In genomic region chr17:88318207-88318791, GRCm38 (mm10) we compare ENCODE assay signal across 11 mouse cellular contexts.
A peak's percentile ranks its signal among the peaks of the same experiment; 100 is the strongest.
DNase-seq lines count a peak whose midpoint lies in the region; ATAC-seq and TF ChIP-seq lines count a peak whose summit lies in the region.
"Had no signal": no experiment of that assay in that cellular context is flagged by ENCODE, and none has a peak within 500 bp of the region (broad histone marks: within the 10 kb centered on the region; RNA-seq: fewer than 3 reads in every experiment).

No protein-coding gene starts in this region.

- H3K9ac ChIP-seq in lung, embryonic 15.5 days = no peak overlapping the region
- H3K9ac ChIP-seq in kidney, embryonic 14.5 days (ENCODE audit: low read depth, low read length) = no peak overlapping the region
- no peak overlapping the region for H3K9ac ChIP-seq in lung, postnatal 0 days (replicated peaks; ENCODE audit: low read depth)
- no peak overlapping the region for H3K9ac ChIP-seq in midbrain, embryonic 11.5 days (ENCODE audit: low read length)
- H3K9ac ChIP-seq: hindbrain, embryonic 15.5 days; midbrain, embryonic 12.5 days had no signal

- ATAC-seq in lung, embryonic 15.5 days (ENCODE audit: borderline replicate concordance, extremely low read depth, low FRiP score, low TSS enrichment) = peak; percentile 65; the same call in 1 of the 2 replicates
- ATAC-seq in kidney, embryonic 14.5 days (ENCODE audit: low FRiP score, low TSS enrichment) = peak; percentile 70; the same call in 1 of the 2 replicates
- ATAC-seq in lung, postnatal 0 days = peak; percentile 76
- no peak for ATAC-seq in midbrain, embryonic 11.5 days (ENCODE audit: low FRiP score)

- H3K4me1 ChIP-seq in lung, embryonic 15.5 days = 0 out of 2 replicates have a peak, but pooled peaks cover 8% of the 10 kb centered on the region
- H3K4me1 ChIP-seq in lung, adult 2 months (ENCODE audit: control insufficient read depth, insufficient read depth, low read length) = no peaks in the 10 kb centered on the region
- no peaks in the 10 kb centered on the region for H3K4me1 ChIP-seq in kidney, embryonic 14.5 days (ENCODE audit: control insufficient read depth, insufficient read depth, low read length)
- no peaks in the 10 kb centered on the region for H3K4me1 ChIP-seq in lung, postnatal 0 days (ENCODE audit: insufficient read depth, low read depth, low read length)
- no peaks in the 10 kb centered on the region for H3K4me1 ChIP-seq in midbrain, embryonic 11.5 days (ENCODE audit: control insufficient read depth, insufficient read depth, low read length)
- H3K4me1 ChIP-seq: hindbrain, embryonic 15.5 days had no signal

- no peak overlapping the region for H3K4me2 ChIP-seq in lung, embryonic 15.5 days
- no peak overlapping the region for H3K4me2 ChIP-seq in kidney, embryonic 14.5 days (replicated peaks; ENCODE audit: low read depth, low read length)
- H3K4me2 ChIP-seq in lung, postnatal 0 days (replicated peaks; ENCODE audit: low read depth, low read length) = no peak overlapping the region
- no peak overlapping the region for H3K4me2 ChIP-seq in midbrain, embryonic 11.5 days
- H3K4me2 ChIP-seq: hindbrain, embryonic 15.5 days; midbrain, embryonic 12.5 days had no signal

- no peak for TF ChIP-seq EP300 in lung, postnatal 0 days (IDR thresholded peaks at IDR 0.05)

- no peaks in the 10 kb centered on the region for H3K27me3 ChIP-seq in lung, embryonic 15.5 days
- no peaks in the 10 kb centered on the region for H3K27me3 ChIP-seq in kidney, embryonic 14.5 days (ENCODE audit: control insufficient read depth, insufficient read depth, low read length)
- H3K27me3 ChIP-seq in lung, postnatal 0 days (replicated peaks; ENCODE audit: insufficient read depth, low read length) = no peaks in the 10 kb centered on the region
- H3K27me3 ChIP-seq in midbrain, embryonic 11.5 days (ENCODE audit: control insufficient read depth, insufficient read depth, low read length) = peaks cover 24% of the 10 kb centered on the region

- H3K36me3 ChIP-seq in lung, embryonic 15.5 days = no peaks in the 10 kb centered on the region
- no peaks in the 10 kb centered on the region for H3K36me3 ChIP-seq in kidney, embryonic 14.5 days (ENCODE audit: control insufficient read depth, insufficient read depth, low read length)
- H3K36me3 ChIP-seq in lung, postnatal 0 days (ENCODE audit: insufficient read depth, low read length) = no peaks in the 10 kb centered on the region
- H3K36me3 ChIP-seq in midbrain, embryonic 11.5 days (ENCODE audit: control insufficient read depth, insufficient read depth, low read length) = no peaks in the 10 kb centered on the region
- H3K36me3 ChIP-seq: hindbrain, embryonic 15.5 days; midbrain, embryonic 12.5 days had no signal

- no peak for TF ChIP-seq POLR2A in lung, adult 2 months (IDR thresholded peaks at IDR 0.05; ENCODE audit: borderline replicate concordance, extremely low read depth, low read depth, low read length)

- no peaks in the 10 kb centered on the region for H3K9me3 ChIP-seq in lung, embryonic 15.5 days
- no peaks in the 10 kb centered on the region for H3K9me3 ChIP-seq in kidney, embryonic 14.5 days (ENCODE audit: control insufficient read depth, low read length)
- H3K9me3 ChIP-seq in lung, postnatal 0 days (ENCODE audit: low read length) = no peaks in the 10 kb centered on the region
- no peaks in the 10 kb centered on the region for H3K9me3 ChIP-seq in midbrain, embryonic 11.5 days (ENCODE audit: control insufficient read depth, low read length)
- H3K9me3 ChIP-seq: hindbrain, embryonic 15.5 days; midbrain, embryonic 12.5 days had no signal

- 51% methylated on average over 16 of the region's 16 CpGs for WGBS in lung, embryonic 15.5 days
- WGBS in lung, adult 2 months = 48% methylated on average over 16 of the region's 16 CpGs
- WGBS in kidney, embryonic 14.5 days = 31% methylated on average over 16 of the region's 16 CpGs
- 45% methylated on average over 16 of the region's 16 CpGs for WGBS in lung, postnatal 0 days
- WGBS in midbrain, embryonic 11.5 days = 82% methylated on average over 16 of the region's 16 CpGs

- TF ChIP-seq CTCF in lung, adult 2 months (IDR thresholded peaks at IDR 0.05; ENCODE audit: insufficient read depth, low read length) = no peak
- TF ChIP-seq CTCF in lung, postnatal 0 days (IDR thresholded peaks at IDR 0.05) = no peak

- H3K27ac ChIP-seq in lung, embryonic 15.5 days = no peak overlapping the region
- no peak overlapping the region for H3K27ac ChIP-seq in kidney, embryonic 14.5 days (ENCODE audit: low read depth, low read length)
- H3K27ac ChIP-seq in lung, postnatal 0 days (ENCODE audit: low read length) = no peak overlapping the region
- no peak overlapping the region for H3K27ac ChIP-seq in midbrain, embryonic 11.5 days (ENCODE audit: low read depth, low read length)
- H3K27ac ChIP-seq: hindbrain, embryonic 15.5 days; midbrain, embryonic 12.5 days had no signal

- no peak overlapping the region for H3K4me3 ChIP-seq in lung, embryonic 15.5 days
- no peak overlapping the region for H3K4me3 ChIP-seq in lung, adult 2 months (replicated peaks; ENCODE audit: extremely low read depth, low read depth, low read length)
- no peak overlapping the region for H3K4me3 ChIP-seq in kidney, embryonic 14.5 days (ENCODE audit: low read length)
- no peak overlapping the region for H3K4me3 ChIP-seq in lung, postnatal 0 days (ENCODE audit: low read depth, low read length)
- no peak overlapping the region for H3K4me3 ChIP-seq in midbrain, embryonic 11.5 days (ENCODE audit: low read depth, low read length)
- H3K4me3 ChIP-seq: hindbrain, embryonic 15.5 days; midbrain, embryonic 12.5 days had no signal

- DNase-seq in adrenal gland, postnatal 36 days = peak; percentile 26 to 47
- no peak for DNase-seq in adrenal gland, adult 18-20 months (ENCODE audit: low spot score in 2 of 2)
- no peak for DNase-seq in lung, adult 2 months
- peak; percentile 52 for DNase-seq in lung, postnatal 0 days (ENCODE audit: low spot score)
- DNase-seq in cerebellum, postnatal 4 days (ENCODE audit: low spot score in 2 of 2) = no peak
- no peak for DNase-seq in midbrain, embryonic 11.5 days (ENCODE audit: low spot score, missing footprints)
- DNase-seq: cerebellum, adult 2 months had no signal

Comparison
In these comparisons a context has a peak if more than half of its experiments do, and no peak if none do; other contexts are left out.
1. DNase-seq: peak in adrenal gland, postnatal 36 days (2 of 2) and lung, postnatal 0 days (single experiment); none in adrenal gland, adult 18-20 months (0 of 2), lung, adult 2 months (single experiment), cerebellum, postnatal 4 days (0 of 2) and midbrain, embryonic 11.5 days (single experiment).